Mouse (Mus musculus) layer of hippocampus, postnatal 10 days (tissue): ENCODE results near the gene Nin. TPM values are rescaled to one million over a fixed set of nuclear protein-coding genes. Genes with fewer than 3 reads are reported as not detected.
"Not testable (repeated sequence)": the region's sequence is repeated elsewhere in the genome, so short reads cannot be mapped to it uniquely, and the experiment has no call there.

Source experiments
- DNase-seq, 2 experiments: peaks; one replicate each; pipeline ENCODE4 v3.0.0; 2021; ENCODE audit warnings: low spot score in 2 of 2
- long read RNA-seq: library from polyadenylated mRNA; stranded (forward); transcript quantifications from one replicate; pipeline ENCODE4 v2.0.0, GENCODE M21; 2023
- total RNA-seq, 2 experiments: library from RNA; stranded (reverse); gene quantifications; 2 replicates each; pipeline ENCODE4 v1.2.3; 2021

Gene Nin
- total RNA-seq = 10 to 100 TPM; 59.8 to 85.9 TPM
- long read RNA-seq, partial matches to known transcripts = 2 of 9 reads
- long read RNA-seq, other reads (novel, unspliced or antisense) = 7 of 9 reads

DNA sequence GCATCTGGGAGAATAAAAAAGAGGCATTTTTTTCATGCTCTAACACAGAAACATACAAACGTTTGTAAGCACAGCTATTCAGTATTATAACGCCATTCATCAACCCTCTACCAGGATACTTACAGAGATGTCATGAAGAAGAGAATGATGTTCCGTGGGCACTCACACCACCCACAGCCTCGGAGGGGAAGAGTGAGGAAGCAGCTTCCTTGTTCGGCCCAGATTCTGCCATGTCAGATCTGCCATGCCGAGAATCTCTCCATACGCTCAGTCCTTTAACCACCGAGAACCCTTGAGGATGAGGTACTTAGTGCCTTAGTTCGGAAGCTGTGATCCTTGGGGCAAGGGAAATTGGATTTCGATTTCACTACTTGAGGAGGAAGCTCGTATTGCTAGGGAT, at the start of gene Nin:
TSS of gene Nin (minus strand) at position 367 of the 400 bp plus-strand sequence.
- DNase-seq = peak in 1 of 2 experiments; percentile 27

GRCm38 (mm10) chr12:70161057-70161456, 47.5 kb upstream of the Nin start:
- no peak for DNase-seq

DNA sequence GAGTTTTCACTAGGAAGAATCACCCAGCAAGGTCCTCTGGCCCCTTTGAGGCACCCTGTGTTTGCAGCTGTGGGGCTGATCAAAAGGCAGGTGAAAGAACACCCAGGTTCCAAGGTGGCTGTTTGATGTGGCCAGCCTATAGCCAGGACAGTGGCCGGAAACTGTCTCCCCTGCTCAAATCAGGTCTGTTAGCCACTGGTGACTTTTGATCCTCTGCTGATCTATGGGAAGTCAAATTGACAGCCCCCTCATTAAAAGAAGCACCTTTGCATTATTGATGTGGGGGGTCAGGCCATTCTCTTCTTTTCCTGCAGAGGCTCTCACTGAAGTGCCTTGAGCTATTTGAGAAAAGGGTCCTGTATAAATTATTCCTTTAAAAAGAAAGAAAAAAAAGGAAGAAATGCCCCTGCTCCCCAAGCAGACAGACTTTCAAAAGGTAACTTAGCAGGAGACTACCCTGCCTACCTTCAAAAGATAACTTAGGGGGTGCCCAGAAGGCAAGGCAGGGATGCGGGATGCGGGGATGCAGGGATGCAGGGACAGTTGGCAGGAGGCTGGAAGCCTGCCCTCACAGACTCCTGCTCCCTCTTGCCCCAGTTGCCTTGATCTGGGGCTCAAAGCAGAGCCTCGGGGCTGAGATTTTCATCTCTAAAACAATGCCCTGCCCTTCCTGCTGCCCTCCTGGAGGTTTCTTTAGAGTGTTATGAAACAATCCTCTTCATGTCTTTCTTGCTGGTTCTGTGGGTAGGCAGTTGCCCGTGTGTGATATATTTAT, 44.0 kb upstream of the Nin start:
- no peak for DNase-seq

- no peak for DNase-seq
Measured at GRCm38 (mm10) chr12:70156222-70156621, 42.7 kb upstream of the Nin start.

DNA sequence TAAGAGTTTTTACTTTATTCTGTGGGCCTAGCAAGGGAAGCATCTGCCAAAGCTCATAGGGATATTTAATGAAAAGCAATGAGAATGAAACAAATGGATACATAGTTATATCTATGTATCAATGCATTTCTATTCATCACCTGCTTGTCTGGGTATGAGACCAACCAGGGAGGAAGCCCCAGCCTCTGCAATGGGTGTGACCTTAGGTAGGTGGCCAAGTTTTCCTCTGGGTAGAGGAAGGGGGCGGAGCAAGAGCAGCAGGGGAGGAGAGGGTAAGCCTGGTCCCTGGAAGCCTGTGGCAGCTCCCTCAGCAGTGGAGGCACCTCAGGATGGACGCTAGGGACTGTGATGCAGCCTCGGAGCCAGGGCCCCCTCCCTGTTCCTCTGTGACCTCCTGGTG, 40.3 kb upstream of the Nin start, which contains the start of gene Abhd12b:
TSS of gene Abhd12b (plus strand) at position 301 of the 400 bp plus-strand sequence.
- no peak for DNase-seq

DNA sequence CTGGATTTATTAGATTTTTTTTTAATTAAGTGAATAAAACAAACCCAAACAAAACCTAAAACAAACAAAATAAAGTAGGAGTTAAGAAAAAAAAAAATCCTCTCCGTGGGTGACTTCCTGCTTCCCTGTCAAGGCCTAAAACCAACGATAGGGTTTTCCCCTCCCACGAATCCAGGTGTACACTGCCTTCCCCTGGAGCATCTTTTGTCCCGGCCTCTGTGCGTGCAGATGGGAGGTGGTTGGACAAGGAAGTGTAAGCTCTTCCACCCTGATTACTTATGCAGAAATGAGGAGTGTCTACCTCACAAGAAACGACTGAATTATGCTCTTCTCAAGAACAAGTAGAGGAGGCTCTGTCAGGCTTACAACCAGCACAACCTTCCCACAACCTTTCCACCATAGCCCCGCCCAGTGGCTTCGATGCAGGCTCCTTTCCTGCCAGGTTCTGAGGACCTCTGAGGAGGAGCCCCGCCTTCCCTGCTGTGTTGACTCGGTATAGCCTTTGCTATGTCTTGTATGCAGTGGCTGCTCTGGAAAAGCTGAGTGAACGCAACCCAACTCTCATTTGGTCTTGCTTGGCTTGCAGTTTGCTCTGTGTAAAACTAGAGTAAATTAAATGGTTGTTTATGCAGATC, 35.2 kb upstream of the Nin start:
- no peak for DNase-seq

- no peak for DNase-seq
Measured at GRCm38 (mm10) chr12:70147986-70148630, 34.6 kb upstream of the Nin start.

GRCm38 (mm10) chr12:70145586-70145985, 32.1 kb upstream of the Nin start:
- no peak for DNase-seq

GRCm38 (mm10) chr12:70144637-70145448, 31.3 kb upstream of the Nin start:
- peak; percentile 67 to 72 for DNase-seq

- not testable (repeated sequence) for DNase-seq
Measured at GRCm38 (mm10) chr12:70144106-70144587, 30.6 kb upstream of the Nin start.

DNA sequence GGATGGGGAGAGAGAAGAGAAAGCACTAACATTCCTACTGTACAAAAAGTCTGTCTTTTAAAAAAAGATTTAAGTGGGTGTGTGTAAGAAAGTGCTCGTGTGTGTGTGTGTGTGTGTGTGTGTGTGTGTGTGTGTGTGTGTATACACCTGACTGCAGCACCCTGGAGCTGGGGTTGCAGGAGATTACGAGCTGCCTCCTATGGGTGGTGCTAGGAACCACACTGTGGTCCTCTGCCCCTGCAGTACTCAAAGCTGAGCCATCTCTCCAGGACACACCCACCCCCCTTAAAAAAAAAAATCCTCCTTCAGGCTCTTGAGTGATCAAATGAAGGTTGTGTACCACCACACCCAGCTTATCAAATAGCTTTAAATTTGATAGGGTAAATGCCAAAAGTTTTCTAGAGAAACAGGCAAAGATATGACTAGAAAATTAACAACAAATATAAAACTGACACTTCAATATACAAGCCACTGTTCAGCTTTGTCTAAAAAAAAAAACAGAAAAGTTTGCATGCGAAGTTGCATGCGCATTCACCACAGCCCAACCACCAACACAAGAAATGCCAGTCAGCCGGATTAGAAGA, 27.6 kb upstream of the Nin start:
- DNase-seq = no peak

DNA sequence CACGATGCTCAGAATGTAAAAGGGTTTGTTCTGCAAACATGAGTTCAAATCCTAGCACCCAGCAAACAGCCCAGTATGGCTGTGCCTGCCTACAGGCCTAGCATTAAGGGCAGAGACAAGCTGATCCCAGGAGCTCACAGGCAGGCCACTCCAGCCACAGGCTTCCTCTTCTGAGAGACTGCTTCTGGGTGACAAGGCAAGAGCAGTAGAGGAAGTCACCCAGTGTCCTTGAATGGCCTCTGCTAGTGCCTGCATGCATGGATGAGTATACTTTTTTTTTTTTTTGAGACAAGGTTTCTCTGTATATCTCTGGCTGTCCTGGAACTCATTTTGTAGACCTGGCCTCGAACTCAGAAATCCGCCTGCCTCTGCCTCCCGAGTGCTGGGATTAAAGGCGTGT, 27.0 kb upstream of the Nin start:
- no peak for DNase-seq

DNA sequence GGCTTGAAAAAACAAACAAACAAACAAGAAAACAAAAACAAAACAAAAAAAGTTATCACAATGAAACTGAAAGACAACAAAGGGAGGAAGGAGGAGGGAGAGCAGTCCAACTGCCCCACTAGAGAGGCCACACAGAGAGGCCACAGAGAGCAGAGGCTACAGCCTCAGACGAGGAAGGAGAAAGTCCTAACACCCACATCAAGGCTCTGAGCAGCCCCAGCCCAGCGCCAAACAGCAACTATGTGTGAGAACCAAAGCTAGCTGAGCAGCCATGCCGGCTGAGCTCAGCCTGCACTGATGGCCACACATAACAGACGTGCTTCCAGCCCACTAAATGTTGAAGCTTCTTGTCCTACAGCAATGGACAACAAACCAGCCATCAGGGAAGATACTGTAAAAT, 26.4 kb upstream of the Nin start:
- no peak for DNase-seq

GRCm38 (mm10) chr12:70137626-70138025, 24.1 kb upstream of the Nin start:
- DNase-seq = no peak

DNA sequence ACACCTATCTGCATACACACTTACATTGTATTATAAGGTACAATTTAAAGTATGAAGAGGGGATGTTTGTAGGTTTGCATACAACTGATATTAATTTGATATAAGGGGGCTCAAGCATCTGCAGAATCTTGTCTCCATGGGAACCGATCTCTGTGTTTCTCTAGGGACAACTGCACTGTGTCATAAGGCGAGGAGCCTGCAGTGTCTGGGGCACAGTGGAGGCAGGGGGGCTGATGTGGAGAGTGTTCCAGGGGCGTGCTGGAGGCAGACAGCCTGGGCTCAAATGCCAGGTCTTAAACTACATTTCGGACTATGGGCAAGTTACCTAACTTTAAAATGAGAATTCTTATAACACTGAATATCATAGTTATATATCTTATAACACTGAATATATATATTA, 23.6 kb upstream of the Nin start:
- no peak for DNase-seq

DNA sequence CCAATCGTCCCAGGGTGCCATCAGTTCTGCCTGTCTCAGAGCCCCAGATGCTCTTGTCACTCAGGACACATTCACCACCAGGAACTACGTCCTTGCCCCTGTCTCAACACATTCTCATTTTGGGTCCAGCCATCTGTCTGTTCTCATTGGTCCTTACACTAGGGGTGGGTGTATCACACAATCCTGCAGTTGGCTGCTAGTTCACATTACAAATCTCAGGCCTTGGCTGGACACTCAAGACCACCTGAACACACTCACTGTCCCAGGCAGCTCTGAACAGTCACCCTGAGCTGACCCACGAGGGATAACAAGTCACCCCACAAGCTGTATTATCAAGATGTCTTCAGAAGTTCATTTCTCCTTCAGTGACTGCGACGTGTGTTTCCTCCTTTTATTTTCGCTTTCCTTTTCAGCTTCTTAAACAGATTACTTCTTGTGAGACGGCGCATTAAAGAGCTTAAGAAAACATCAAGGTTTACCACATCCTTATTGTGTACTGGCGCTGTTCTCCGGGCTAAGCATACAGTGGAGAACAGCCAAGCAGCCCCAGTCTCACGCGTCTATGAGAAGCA, 22.8 kb upstream of the Nin start:
- DNase-seq = no peak

DNA sequence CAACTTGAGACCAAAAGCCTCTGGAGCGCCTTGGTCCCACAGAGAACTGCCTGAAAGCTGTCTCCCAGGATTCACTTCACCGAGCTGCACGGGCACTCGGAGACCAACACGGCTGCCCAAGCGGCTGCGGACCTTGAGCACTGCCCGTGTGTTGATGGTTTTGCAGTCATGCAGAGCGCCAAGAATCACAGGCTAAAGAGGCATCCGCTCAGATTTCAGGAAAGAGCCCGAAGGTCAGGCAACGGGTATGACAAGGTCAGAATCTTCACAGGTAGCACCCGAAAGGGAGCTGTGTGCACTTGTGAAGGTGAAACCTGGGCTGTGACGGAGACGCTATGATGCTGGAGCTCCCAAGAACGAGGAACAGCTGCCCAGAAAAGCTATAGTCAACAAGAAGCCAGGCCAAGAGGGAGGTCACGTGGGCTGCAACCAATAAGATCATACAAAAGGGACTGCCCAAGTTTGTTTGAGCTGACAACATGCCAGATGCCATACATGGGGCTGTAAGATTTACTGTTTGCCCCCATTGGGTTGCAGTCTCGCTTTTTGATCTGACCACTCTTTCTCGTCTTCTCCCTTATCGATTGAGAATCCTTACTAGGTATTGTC, 21.2 kb upstream of the Nin start:
- no peak for DNase-seq

- peak; percentile 54 to 55 for DNase-seq
Measured at GRCm38 (mm10) chr12:70131042-70131675, 17.6 kb upstream of the Nin start.

DNA sequence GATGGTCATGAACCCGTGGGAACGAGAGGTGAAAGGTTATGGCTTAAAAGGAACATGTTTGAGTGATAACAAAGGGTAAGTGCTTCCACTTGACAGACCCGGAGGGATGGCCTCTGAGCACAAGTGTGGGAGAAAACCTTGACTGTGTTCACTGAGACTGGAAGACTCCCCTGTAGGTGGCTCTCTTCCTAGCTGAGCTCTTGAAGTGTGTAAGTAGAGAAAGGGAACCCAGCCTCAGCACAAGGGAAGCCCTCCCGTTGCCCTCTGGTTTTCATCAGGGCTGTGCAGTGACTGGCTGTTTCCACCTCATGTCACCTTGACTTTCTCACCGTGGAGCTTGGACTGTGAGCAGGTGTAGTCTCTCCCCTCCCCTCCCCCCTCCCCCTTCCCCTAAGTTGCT, 15.6 kb upstream of the Nin start:
- DNase-seq = no peak
